Mouse (Mus musculus): ENCODE measurements at regions not wholly inside any gene's neighbourhood (a gene's known extent, or its start where the extent isn't known, plus 50 kb on each side); places are given as distances from the start of the nearest gene placed in this dataset.
A peak's percentile ranks its signal among the peaks of the same experiment; 100 is the strongest.

DNA sequence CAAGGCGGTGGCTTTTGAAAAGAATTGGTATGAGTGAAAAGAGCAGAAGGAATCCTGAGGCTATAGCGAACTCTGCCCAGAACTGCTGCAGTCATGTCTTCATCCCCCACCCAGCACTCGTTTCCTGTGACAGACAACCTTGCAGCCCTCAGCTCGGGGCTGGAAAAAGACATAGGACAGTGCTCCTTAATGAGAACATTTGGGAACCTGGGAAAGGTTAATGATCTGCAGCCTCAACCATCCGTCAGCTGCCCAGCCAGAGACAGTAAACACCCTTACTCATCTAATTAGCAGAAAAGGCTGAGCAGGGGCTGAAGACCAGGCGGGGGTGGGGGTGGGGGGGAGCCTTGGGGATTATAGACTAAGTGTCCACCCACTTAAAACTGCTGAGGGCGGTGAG lies 76.3 kb upstream of the Arhgap36 start:
- Histone ChIP-seq H3K4me1 (no peaks in the 10 kb centered on the region), H3K9me3 (no peaks in the 10 kb centered on the region), H3K4me3 (replicated peaks) (no peak overlapping the region), H3K27me3 (replicated peaks) (peaks cover 14% of the 10 kb centered on the region), H3K36me3 (replicated peaks; ENCODE audit: low read length) (no peaks in the 10 kb centered on the region)
- TF ChIP-seq GATA1 (IDR thresholded peaks at IDR 0.05; ENCODE audit: borderline replicate concordance, low read length) = no peak
- no peak for TF ChIP-seq FLI1 (IDR thresholded peaks at IDR 0.05; ENCODE audit: low read length)

GRCm38 (mm10) chrX:49377067-49377466 lies 86.7 kb upstream of the Arhgap36 start:
- peaks cover 10% of the 10 kb centered on the region for H3K27me3 ChIP-seq (replicated peaks)
- no peaks in the 10 kb centered on the region for H3K36me3 ChIP-seq (replicated peaks; ENCODE audit: low read length)
- no peak for TF ChIP-seq GATA1 (IDR thresholded peaks at IDR 0.05; ENCODE audit: borderline replicate concordance, low read length)
- no peak for TF ChIP-seq FLI1 (IDR thresholded peaks at IDR 0.05; ENCODE audit: low read length)
- peak overlapping the region; percentile 14 for H3K4me3 ChIP-seq (replicated peaks)
- H3K9me3 ChIP-seq = no peaks in the 10 kb centered on the region
- H3K4me1 ChIP-seq = no peaks in the 10 kb centered on the region

DNA sequence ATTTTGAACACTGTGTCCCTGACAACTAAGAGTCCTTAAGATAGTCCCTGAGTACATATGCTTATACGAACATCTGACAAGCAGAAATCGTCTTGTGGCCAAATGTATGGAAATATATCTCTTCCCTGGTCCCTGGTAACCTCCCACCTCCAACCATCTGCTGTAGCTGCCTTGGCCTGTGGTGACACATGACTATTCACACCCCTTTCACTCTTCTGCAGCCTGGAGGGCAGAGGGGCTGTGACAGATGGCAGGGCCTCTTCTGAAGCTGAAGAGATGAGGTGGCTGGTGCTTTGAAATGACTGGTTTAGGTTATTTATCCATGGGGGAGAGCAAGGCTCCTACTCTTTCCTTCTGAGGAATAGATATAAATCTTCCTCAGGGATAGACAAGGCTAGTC lies 82.3 kb upstream of the Enox2 start:
- no peak overlapping the region for H3K4me3 ChIP-seq (replicated peaks)
- H3K4me1 ChIP-seq = no peaks in the 10 kb centered on the region
- TF ChIP-seq FLI1 (IDR thresholded peaks at IDR 0.05; ENCODE audit: low read length) = no peak
- H3K36me3 ChIP-seq (replicated peaks; ENCODE audit: low read length) = no peaks in the 10 kb centered on the region
- no peaks in the 10 kb centered on the region for H3K9me3 ChIP-seq
- peaks cover 14% of the 10 kb centered on the region for H3K27me3 ChIP-seq (replicated peaks)

DNA sequence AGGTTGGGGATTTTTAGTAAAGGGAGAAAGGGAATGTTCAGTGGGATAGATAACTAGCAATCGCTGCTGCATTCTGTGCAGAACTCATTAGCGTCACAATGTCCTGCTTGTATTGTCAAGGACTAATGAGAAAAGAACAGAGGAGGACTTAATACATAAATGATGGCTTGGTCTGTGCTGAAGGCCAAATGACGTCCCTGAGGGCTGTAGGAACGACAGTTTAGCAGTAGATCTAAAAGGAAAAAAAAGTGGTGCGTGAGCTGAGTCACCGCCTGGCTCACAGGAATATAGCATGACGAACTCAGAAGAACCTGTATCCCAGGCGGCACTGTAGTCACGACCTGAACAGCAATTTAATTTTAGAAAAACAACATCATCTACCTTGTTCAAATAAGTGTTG lies 81.3 kb upstream of the Enox2 start:
- no peak overlapping the region for H3K4me3 ChIP-seq (replicated peaks)
- peaks cover 14% of the 10 kb centered on the region for H3K27me3 ChIP-seq (replicated peaks)
- TF ChIP-seq GATA1 (IDR thresholded peaks at IDR 0.05; ENCODE audit: borderline replicate concordance, low read length) (no peak), FLI1 (IDR thresholded peaks at IDR 0.05; ENCODE audit: low read length) (no peak)
- H3K4me1 ChIP-seq = no peaks in the 10 kb centered on the region
- no peaks in the 10 kb centered on the region for H3K36me3 ChIP-seq (replicated peaks; ENCODE audit: low read length)
- no peaks in the 10 kb centered on the region for H3K9me3 ChIP-seq

DNA sequence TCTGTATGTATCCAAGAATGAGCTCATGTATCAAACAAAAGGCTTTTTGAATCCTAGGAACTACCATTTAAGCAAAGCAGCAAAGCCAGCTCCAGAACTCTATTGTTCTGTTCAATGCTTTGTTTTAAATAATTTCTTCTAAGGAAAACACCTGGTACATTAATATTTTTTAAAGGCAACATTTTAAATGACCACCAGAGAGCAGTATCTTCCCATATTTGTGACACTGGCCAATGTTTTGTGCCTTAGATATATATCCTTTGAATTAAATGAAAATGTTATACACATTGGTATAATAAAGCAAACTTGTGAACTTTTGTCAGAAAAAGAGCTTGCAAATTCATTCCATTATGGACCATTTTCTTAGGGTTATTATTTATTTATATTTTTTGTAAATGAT lies 58.4 kb upstream of the Enox2 start:
- no peak overlapping the region for H3K4me3 ChIP-seq (replicated peaks)
- peaks cover 5% of the 10 kb centered on the region for H3K27me3 ChIP-seq (replicated peaks)
- TF ChIP-seq FLI1 (IDR thresholded peaks at IDR 0.05; ENCODE audit: low read length) (no peak), GATA1 (IDR thresholded peaks at IDR 0.05; ENCODE audit: borderline replicate concordance, low read length) (no peak)
- no peaks in the 10 kb centered on the region for H3K4me1 ChIP-seq
- H3K9me3 ChIP-seq = no peaks in the 10 kb centered on the region
- no peaks in the 10 kb centered on the region for H3K36me3 ChIP-seq (replicated peaks; ENCODE audit: low read length)

All from megakaryocyte, embryonic 14.5 days (primary cell).